Mouse (Mus musculus): ENCODE results near the gene Pus3. TPM values are rescaled to one million over a fixed set of nuclear protein-coding genes. Genes with fewer than 3 reads are reported as not detected.
A peak's percentile ranks its signal among the peaks of the same experiment; 100 is the strongest.
"Not testable (repeated sequence)": the region's sequence is repeated elsewhere in the genome, so short reads cannot be mapped to it uniquely, and the experiment has no call there.

Gene Pus3
- polyA plus RNA-seq, 2 experiments from 2014 or later: 24.2 to 27.3 TPM

DNA sequence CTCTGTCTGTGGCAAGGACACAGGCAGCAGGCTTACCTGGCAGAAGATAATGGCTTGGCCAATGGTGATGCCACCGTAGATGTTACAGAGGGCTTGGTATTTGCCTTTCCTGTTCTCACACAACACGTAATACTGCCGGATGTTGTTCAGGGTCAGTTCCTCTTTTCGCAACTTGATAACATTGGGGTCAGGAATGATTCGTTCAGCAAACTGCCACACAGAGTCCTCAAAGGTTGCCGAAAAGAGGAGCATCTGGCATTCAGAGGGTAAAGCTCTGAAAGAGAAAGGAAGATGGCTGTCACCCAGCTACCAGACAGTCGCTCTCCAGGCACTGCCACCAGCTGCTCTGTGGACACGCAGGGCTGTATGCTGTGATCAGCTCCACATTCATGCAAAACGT is 11.7 kb upstream of the Pus3 start:
- peak; percentile 32 for ATAC-seq

DNA sequence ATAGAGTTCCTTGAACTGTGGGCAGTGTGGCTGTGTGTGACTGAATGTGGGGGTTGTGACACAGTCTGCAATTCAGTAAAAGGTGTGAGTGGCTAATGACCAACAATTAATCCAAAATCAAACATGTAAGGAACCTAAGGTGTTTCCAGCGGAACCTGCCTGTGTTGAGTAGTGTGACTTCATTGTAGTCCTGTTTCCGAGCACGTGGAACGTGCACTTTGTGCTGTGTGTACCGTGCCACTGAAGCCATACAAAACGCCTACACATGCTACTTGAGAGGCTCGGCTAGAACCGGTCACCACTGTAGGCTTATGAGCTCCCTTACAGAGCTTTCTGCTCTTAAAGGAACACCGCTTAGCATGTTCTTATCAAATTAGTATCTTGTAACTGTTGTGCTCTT is 9.9 kb upstream of the Pus3 start:
- no peak for ATAC-seq

DNA sequence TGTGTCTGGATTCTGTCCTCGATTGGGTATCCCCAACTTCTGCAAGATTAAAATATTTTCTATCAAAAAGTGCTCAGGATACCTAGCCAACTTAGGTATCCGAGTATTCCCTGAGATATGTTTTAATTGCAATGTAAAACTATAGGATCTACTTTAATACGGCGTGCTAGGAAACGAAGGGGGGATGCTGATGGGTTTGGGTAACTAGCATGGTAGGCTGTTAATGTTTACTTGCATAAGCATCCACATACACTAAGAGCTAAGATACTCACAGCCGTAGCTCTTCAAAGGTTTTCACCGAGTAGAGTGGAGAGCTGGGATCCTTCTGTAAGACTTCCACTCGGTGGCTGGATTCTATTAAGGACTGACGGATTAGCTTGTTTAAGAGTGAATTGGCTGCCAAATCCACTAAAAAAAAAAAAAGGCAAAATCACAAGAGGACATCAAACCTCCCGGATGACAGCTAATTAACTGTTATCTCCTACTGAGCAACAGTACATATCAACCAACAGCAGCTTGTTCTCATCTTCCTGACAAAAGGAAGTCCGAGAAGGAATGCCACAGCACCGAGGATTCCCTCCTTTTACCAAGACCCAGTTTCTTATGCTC is 1.8 kb upstream of the Pus3 start:
- no peak for ATAC-seq

DNA sequence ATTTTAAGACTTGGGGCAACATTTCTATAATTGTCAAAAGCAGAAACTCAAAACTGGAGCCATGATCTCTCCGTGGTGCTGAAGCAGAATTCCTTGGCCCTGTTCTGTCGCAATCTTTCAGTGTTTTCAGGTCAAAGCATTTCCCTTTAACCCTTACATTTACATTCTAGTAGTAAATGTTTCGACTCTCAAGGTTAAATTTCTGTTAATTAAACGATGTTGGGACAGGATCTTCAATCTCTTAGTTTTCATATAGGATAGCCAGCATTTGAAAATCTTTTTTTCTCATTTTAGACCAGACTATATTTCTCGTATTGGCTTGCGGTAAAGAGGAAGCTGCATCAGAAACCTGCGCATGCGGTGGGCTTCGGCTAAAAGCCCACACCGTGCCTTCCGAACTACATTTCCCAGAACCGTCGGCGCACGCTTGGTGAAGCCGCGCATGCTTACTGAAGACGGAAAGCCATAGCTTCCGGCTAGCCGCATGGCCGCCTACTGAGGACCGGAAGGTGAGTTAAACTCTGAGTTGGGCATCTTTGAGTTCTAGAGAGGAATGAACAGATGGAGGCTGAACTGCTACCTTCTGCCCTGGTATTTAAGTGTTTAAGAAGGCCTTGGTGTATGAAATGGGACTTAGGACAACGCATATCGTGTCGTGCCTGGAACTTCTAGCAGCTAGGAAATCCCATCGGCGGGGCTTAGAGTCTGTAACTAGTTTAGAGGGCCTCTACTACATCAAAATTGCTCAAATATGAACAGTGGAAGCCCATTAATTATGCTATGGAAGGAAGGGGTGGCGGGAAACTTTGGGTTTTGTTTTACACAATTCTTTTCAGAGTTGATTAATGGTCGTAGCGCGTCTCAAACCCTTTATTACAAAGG is 855 bp downstream of the Pus3 start:
- peak; percentile 95 for ATAC-seq

DNA sequence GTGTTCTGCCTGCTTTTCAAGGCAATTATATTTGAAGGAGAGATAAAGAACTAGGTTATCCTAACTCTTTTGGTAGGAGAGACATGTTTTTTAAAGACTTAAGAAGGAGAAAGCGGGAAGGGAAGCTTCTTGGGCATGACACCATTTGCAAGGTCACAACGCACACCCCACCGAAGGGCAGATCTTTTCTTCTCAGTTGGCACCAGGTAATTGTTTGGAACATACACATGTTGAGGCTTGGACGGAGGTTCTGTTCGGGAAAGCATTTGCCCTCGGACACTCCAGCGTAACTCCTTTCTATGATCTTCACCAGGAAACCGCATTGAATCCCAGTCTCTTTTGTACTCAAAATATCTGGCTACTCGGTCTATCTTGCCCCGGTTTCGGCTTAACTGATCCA is 2.7 kb downstream of the Pus3 start:
- ATAC-seq: no peak

DNA sequence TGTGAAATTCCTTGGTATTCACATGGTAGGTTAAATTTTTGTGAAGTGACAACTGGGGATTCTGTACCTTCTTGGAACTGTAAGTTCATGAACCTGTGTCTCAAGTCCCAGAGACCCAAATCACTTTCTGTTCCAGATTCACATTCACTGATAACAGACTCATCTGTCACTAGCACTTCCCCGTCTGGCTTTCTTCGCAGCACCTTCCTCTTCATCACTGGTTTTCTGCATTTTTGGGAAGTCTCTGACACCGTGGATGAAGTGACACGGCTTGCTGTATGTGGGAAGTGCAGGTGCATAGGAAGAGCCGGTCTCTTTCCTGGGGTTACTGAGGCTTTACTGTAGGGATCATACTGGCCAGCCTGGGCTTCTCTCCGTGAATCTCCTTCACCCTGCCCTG is 3.2 kb downstream of the Pus3 start:
- ATAC-seq: no peak

DNA sequence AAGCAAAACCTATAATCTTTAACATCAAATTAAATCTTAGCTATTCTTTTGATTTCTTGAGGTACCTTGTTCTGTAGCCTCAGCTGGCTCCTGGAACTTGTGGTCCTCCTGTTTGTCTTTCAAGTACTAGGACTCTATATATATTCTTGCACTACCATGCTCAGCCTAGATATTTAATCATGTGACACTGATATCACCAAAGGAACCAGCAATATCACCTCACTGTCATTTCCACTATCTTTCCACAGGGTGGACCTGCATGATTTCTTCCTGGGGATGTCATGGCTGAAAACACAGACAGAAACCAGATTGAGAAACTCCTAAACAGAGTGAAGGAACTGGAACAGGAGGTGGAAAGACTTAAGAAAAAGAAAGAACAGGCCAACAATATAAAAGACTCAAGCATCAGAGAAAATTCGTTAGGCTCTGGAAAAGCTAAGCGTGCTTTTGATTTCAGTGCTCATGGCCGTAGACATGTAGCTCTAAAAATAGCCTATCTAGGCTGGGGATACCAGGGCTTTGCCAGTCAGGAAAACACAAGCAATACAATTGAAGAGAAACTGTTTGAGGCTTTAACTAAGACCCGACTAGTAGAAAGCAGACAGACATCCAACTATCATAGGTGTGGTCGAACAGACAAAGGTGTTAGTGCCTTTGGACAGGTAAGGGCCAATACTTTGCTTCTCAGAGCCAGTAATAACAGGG is 6.3 kb downstream of the Pus3 start:
- no peak for ATAC-seq

DNA sequence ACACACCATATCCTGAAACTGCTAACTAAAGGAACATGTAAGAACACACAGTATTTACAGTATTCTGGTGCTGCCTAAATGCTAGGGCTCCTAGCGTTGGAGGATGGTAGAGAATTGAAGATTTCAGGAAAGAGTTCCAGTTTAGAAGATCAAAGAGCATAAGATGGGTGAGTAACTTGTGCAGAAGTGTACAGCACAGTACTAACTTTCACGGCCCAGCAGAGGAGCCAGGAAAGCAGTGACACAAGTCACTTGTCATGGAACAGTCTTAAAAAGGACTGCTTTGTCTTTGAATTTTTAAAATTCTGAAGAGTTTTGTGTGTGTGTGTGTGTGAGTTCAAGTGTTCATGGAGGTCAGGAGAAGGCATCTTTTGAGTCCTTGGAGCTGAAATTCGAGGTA is 9.6 kb downstream of the Pus3 start:
- ATAC-seq: no peak

DNA sequence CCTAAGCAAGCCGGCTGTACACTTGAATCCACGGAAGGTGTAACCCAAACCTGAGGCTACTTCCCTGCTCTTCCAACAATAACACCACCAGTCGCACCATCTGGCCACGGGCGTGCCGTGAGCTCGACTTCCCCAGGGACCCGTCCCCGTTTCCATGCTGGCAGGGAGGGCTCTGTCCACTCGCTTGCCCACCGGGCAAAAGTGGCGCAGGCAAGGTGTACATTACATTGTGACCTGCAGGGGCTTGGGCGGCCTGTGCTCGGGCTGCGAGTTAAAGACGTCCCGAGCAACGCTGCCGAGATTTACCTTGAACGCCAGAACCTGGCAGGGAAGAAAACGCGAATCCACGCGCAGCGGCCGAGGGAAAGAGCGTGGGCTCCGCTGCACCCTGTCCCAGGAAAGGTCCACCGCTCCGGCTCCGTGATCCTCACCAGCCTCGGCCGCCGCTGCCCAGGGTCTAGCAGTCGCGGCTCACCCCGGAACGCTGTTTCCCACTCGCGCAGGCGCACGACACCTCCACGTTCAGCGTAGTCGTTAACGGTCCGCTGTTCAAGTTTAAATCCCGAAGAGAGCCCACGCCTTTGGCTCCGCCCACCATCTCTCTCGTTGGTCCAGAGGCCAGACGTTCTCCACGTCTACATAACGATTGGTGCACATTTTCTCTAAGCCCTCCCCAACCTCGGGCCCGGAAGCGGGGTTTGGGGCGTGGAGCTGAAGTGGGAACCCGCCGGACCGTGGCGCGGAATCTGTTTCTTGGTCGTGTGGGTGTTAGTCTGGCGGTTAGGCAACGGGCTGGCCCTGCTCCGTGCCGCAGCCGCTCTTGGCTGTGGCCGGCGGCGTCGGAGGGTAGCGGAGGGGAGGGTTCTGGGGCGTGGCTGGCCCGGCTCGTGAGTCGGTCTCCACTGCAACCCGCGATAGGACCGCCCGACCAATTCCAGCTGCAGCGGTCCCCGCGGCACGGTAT is 11.5 kb downstream of the Pus3 start, which contains the start of the genes Pate2 and Hyls1:
TSS of gene Pate2 (plus strand) at position 714 of the 964 bp plus-strand sequence.
TSS of gene Hyls1 (minus strand) at position 828 of the 964 bp plus-strand sequence.
- peak; percentile 98 for ATAC-seq

DNA sequence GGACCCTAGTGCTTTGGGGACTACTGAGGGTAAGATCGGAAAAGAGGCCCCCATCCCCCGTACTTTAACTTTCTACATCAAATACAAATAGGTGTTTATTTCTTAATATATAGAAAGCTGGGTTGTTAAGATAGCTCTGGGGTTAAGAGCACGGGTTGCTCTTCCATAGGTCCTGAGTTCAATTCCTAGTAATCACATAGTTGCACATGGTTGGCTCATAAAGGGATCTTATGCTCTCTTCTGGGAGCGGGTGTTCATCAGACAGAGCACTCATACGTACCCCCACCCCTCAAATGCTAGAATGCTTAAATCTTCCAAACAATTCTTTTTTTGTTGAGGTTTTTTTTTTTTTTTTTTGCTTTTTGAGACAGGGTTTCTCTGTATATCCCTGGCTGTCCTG is 12.3 kb downstream of the Pus3 start:
- ATAC-seq: no peak

DNA sequence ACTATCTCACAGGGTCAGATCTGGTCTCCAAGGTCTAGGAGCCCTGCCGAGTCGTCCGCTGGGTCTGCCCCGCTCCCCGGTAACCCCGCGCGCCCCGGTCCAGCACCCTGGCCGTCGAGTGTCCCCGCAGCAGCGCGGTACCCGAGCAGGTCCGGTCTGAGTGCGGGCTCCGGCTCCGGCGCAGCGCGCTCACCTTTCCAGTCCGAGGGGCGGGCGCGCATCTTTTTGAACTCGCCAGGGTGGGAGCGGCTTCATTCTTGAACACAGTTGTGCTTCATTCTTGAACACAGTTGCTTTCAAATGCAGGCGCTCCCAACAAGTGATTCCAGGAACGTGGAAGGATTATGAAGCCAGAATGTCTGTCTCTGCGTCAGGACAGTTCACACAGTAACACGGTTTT is 16.0 kb downstream of the Pus3 start:
- ATAC-seq: no peak

DNA sequence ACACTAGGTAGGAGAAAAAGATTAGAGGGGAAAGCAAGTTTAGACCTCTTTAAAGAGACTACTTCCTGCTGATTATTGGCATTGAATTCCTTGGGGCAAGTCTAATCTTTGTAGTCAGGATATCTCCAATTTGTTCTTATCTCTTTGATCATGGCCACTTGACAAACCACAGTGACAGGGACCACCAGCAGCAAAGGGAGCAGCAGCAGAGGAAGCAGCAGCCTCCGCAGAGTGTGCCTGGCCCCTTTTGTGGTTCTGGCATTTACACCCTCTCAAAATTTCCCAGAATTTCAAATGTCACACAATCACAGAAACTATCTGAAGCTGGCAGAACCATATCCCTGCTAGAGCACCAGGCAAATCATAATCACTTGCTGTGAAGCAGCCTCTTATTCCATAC is 29.3 kb downstream of the Pus3 start:
- no peak for ATAC-seq

DNA sequence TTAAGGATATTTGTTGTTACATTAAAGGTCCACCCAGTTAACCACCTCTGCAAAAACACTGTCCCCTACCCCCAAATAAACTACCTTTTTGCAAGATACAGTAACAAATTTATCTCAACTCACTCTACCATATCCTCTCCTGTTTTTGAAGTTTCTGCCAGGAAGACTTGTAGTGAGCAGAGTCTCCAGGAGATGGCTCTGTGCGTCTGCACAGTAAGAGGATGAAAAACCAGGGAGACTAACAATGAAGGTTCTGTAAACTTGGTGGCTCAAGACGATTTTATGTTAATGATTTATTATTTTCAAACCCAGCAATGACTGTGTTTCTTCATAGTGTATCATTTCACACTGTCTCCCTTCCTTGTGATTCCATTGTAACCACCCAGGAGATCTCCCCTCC is 34.5 kb downstream of the Pus3 start:
- ATAC-seq: no peak

DNA sequence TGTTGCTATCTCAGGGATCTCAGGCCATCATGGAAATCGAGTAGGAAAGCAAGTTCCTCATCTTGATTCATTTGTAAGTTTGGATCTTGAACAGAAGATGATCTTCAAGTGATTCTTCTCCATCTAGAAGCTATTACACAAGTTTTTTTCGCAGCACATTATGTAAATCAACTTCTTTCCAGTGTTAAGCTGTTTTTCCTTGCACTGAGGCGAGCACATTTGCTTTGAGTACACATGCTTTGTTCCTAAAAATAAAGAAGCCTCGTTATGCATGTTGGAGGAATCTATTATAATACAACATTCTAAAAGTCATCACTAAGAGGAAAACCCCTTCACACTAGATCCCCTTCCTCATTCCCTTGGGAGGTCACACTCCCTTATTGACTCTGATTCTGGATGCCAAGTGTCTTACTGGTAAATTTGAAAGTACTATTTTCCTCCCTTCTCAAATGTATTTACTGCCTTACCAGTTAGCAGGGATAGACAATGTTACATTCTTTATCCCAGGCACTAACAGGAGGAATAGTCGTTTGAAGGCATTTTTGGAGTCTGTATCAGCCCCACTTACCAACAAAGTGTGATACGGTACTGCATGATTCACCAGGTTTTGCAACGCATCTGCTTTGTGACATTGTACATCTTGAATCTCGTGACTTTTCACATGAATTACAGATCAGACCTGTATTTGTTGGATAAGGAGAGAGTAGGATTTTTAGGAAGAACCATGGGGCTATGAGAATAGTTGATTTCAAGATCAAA is 49.4 kb downstream of the Pus3 start:
- no peak for ATAC-seq

DNA sequence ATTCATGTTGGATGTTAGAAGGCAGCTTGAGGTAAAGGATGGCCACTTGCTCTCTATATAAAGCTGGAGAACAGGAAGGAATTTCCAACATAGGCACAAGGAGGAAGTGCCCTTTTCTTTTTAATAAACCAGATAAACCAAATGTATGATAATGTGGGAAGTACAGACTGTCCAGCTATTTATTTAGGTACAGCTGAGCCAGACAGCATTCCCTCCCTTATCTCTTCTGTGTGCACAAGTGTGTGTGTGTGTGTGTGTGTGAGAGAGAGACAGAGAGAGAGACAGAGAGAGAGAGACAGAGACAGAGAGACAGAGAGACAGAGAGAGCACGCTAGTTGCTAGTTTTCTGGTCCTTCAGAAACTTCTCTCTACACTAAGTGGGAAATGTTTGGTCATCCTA is 53.4 kb downstream of the Pus3 start, which contains the start of gene Pate4:
TSS of gene Pate4 (minus strand) at position 101 of the 400 bp plus-strand sequence.
- ATAC-seq: no peak

DNA sequence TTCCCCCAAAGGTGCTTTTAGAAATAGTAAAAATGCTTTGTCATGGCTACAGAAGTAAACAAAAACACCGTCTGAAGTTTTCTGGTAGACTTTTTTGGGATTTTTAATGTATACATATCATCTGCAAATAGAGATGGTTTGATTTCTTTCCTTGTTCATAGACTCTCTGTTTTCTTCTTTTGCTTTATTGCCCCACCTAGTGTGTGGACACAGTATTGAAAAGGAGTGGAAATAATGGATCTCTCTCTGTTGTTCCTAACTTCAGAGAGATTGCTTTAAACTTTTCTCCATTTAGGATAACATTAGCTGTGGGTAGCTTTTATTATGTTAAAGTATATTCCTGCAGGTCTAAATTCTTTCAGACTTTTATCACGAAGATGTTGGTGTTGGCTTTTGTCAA is 55.6 kb downstream of the Pus3 start:
- no peak for ATAC-seq

DNA sequence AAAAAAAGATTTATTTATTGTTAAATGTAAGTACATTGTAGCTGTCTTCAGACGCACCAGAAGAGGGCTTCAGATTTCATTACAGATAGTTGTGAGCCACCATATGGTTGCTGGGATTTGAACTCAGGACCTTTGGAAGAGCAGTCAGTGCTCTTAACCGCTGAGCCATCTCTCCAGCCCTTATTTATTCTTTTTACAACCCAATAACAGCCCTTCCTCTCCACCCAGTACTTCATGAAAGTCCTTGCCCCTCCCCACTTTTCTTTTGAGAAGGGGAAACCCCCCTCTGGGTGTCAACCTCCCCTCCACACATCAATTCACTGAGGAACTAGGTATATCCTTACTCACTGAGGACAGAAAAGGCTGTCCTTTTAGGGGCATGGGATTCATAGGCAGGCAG is 58.4 kb downstream of the Pus3 start:
- not testable (repeated sequence) for ATAC-seq

All from CD4-positive, CD25-positive, alpha-beta regulatory T cell, adult 4 months (primary cell).